Mouse (Mus musculus) naive thymus-derived CD4-positive, alpha-beta T cell, adult 2 months (primary cell): ENCODE data around the gene Pim3.
"Not testable (repeated sequence)": the region's sequence is repeated elsewhere in the genome, so short reads cannot be mapped to it uniquely, and the experiment has no call there.

Experiments
- DNase-seq: peaks from one replicate; pipeline ENCODE4 v3.0.0-alpha.2; 2011; ENCODE audit warnings: low read depth

Pim3 gene

DNA sequence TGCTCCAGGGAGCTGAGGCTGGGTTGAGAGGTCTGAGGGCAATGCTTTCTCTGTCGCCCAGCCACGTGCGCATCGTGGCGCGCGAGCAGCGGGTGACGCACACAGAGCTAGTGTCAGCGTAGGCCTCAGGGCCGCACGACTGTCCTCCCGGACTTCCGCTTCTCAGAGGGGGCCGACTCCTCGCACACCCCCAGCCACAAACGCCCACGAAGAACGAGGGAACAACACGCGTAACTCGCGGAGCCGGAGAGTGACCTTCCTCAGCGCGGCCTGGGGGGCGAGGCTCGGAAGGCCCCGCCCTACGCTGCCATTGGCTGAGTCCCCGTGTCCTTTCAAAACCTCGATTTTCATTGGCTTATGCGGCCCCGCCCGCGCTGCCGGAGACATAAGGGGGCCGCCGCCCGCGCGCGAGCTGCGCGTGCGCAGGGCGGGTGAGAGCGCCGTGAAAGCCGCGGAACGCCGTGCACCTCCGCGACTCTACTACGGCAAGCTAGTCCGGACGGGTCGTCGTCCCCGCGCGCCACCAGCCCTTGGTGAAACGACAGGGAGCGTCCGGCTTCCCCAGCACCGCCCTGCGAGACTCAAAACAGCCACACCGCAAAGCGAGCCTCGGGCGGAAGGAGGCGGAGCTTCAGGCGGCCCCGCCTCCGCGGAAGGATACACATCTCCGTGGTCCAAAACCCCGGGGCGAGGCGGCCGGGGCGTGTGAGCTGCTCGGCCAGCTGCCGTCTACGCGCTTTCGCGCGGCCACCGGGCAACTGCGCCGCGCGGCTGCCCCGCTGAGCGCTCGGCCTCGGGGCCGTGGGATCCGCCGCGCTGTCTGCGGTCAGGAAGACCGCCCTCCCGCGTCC, at the start of gene Pim3:
Gene Pim3 (plus strand): TSS at position 415 of the 851 bp plus-strand sequence.
- DNase-seq, result peak; percentile 98

DNA sequence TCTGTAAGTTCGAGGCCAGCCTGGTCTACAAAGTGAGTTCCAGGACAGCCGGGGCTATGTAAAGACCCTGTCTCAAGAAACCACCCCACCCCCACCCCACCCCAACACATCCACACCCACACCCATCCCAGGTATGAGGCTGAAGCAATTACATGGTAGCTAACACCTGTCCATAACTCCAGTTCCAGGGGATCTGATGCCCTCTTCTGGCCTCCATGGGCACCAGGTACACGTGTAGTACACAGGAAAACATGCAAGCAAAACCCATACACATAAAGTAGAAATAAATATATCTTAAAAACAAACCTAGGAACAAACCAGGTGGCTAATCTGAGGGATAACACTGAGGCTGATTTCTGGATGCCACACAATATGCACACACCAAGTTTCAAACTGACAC, 48.7 kb upstream of the Pim3 start:
- no peak for DNase-seq

DNA sequence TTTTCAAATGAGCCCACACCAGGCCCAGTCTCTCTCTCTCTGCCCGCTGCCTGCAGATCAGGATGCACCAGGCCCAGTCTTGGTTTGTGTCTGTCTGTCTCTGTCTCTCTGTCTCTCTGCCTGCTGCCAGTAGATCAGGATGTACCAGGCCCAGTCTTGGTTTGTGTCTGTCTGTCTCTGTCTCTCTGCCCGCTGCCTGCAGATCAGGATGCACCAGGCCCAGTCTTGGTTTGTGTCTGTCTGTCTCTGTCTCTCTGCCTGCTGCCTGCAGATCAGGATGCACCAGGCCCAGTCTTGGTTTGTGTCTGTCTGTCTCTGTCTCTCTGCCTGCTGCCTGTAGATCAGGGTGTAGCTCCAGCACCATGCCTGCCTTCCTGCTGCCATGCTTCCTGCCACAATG, 48.1 kb upstream of the Pim3 start:
- not testable (repeated sequence) for DNase-seq

DNA sequence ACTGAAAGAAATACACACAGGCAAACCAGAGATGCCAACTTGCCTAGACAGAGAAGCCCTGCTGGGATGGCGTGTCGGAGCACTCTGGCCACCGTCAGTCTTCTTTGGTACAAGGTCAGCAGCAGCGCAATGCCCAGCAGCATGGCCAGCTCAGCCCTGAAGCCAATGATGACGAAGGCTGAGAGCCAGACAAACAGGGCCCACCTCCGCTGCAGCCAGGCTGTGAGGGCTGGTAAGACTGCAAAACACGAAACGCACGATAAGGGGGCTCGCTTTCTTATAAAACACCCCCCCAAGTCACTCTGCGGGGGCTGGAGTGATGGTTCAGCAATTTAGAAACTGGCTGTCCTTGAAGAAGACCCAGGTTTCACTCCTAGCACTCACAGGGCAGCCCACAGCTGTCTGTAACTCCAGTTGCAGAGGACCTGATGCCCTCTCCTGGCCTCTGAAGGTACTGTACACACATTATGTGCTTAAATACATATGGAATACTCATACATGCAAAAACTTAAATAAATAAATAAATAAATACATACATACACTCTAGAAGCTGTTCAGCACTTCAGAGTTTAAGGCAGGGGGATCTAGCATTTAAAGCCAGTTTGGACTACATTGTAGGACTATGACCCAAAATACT, 47.5 kb upstream of the Pim3 start:
- DNase-seq, result no peak

DNA sequence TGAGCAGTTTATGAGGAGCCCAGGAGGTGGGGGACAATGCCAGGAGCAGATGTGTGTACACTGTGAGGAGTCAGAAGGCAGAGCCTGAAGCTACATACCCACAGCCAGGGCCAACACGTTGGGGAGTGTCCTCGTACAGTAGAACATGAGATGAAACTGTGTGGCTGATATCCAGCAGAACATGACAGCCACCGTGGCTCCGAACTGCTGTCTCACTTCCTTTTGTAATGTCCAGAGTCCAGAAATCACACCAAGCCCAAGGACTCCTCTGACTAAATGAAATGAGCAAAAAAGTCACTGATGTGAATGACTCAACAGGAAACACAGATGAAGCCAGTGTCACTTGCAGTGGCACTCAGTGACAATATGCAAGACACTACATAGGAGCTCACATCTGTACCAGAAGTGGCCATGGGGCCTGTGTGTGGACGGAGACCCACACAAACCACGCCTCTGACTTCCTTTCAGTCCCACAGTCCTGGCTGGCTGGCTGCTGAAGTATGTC, 46.7 kb upstream of the Pim3 start:
- no peak for DNase-seq

DNA sequence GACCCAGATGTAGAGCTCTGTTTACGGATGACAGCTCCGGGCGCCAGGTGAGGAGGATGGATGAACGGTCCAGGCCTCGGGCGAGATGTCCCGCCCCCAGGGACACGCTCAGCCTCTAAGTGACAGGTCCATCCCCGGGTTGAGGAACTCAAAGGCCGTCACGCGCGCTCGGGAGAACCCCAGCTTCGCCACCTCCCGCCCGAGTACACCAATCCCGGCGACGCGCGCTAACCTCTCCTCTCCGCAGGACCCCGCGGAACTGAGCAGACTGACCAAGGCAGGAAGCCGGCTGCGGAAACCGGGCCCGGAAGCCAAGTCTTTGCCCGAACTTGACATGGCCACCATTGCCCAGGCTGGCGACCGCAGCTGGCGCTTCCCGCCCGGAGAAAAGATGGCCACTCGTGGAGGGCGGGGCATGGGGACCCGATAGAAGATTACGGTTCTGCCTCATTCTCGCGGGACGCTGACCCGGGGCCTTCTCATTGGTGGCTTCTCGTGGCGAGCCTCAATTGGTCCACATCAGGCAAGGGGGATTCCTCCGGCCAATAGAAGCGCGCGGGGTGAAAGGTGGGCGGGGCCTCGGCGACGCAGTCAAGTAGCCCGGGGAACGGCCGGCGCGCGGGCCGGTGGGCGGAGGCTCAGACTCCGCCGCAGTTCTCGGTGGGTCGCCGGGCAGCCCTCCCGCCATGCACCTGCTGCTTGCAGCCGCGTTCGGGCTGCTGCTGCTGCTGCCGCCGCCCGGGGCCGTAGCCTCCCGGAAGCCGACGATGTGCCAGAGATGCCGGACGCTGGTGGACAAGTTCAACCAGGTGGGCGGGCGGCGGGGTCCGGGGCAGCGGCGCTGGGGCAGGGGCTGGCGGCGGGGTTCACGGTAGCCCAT, 42.7 kb upstream of the Pim3 start, which contains the start of the genes Alg12 and Creld2:
Gene Alg12 (minus strand): TSS at position 293 of the 880 bp plus-strand sequence.
Gene Creld2 (plus strand): TSS at position 621 of the 880 bp plus-strand sequence.
- DNase-seq, result peak; percentile 99

DNA sequence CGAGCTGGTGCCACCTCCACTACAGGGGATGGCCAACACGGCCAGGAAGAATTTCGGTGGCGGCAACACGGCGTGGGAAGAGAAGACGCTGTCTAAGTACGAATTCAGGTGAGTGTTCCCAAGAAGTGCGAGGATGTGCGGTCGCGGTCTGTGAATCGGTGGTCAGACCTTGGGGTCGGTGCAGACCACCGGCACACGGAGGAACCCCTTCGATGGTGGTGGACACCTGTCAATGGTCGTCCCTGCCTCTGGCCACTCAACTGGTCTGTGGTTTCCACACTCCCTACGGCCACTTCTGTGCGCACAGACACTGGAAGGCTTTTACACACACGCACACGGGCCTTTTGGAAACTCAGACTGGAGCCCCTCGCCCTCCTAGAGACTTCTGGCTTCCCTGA, 42.1 kb upstream of the Pim3 start:
- no peak for DNase-seq

DNA sequence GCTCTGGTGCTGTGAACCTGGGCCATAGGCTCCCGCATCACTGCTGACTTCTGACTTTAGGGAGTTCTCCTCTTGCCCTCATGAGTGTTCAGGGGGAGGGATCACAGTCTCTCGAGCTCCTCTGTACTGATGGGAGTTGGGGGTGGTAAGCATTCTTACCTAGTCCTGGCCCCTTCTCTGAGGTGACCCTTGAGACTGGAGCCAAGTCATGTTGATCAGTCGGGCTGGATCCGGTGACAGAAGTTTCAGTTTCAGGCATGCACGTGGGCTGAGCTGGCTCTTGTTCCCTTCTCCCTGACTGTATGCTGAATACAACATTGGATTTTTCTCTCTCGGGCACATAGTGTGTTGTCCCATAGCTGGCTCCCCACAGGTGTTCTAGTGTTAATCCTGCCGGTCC, 40.6 kb upstream of the Pim3 start:
- no peak for DNase-seq

DNA sequence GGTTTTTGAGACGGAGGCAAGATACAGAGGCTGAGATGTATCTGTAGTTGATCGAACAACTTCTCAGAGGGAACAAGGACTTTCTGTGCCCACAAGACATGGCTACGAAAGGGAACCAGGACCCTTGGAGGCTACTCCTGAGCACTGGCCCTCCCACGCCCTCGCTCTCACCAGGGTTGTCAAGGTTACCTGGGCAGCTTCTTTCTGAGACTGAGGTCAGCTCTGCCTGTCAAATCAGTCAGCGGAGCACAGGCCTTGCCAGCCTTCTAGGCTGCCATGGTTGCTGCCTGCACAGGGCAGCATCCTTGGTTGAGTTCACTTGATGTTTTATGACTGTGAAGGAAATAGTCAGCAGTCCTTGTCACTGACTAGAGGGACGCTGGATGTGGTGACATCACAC, 39.5 kb upstream of the Pim3 start:
- DNase-seq, result no peak

DNA sequence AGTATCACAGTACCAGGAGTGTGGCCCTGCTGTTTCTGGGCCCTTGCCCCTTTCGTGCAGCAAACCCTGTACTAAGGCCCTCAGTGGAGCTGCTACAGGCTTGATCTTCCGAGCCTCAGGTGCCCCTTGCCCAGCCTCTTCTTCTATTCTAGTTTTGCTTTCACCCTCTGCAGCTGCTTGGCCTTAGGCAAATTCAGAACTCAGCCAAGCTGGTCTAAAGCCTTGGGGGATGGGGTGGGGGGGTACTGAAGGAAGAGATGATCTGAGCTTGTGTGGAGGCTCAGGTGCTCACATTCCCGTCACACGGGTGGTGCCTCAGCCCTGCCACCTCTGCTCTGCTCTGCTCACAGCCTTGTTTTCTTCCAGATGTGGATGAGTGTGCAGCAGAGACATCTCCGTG, 38.6 kb upstream of the Pim3 start:
- no peak for DNase-seq

DNA sequence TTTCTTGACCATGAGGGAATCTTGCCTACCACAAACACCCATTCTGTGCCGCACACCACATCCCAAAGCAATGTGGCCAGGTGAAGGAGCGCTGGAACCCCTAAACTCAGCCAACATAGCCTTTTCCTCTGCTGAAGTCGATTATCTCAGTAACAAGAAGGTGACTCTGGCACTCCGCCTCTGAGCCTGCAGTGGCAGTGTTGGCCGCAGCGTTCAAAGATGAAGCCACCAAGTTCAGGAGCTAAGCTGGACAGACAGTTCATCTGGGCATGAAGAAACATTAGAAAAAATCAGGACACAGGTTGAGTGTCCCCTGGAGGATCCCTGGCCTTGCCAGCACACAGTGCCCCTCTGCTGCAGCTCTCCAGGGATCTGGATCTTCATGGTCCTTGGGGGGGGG, 34.5 kb upstream of the Pim3 start:
- no peak for DNase-seq

DNA sequence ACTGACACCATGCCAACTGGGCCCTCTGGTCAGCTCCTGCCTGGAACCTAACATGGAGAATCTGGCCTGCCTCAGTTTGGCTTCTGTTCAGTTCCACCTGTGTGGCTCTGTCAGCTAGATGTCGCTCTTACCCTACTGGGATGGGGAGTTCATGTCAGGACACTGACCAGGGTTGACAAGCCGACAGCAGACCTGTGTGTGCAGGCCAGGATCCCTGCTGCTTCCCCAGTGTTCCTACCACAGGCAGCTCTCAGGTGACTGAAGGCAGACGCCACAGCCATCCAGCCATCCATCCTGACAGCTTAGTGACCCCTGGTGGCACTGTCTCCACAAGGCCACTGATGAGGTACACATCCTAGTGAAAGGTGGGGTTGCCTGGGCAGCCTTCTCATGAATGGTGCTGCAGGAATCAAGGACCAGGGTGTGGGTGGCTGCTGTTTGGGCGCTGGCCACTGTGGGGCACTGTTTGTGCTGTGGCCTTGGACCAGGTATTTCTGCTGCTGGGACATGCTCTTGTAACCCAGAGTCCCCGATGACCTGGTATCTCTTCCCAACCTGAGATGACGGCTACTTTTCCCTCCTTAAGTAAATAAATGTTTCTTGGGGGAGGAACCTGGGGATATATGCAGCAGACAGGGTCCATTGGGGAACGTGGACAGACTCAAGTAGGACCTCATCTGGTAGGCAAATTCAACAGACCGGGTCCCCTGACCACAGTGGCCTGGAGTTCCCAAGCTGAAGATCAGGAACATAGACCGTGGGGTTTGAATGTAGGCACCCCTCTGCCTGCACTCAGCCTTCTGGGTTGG, 33.8 kb upstream of the Pim3 start:
- DNase-seq, result peak; percentile 67

DNA sequence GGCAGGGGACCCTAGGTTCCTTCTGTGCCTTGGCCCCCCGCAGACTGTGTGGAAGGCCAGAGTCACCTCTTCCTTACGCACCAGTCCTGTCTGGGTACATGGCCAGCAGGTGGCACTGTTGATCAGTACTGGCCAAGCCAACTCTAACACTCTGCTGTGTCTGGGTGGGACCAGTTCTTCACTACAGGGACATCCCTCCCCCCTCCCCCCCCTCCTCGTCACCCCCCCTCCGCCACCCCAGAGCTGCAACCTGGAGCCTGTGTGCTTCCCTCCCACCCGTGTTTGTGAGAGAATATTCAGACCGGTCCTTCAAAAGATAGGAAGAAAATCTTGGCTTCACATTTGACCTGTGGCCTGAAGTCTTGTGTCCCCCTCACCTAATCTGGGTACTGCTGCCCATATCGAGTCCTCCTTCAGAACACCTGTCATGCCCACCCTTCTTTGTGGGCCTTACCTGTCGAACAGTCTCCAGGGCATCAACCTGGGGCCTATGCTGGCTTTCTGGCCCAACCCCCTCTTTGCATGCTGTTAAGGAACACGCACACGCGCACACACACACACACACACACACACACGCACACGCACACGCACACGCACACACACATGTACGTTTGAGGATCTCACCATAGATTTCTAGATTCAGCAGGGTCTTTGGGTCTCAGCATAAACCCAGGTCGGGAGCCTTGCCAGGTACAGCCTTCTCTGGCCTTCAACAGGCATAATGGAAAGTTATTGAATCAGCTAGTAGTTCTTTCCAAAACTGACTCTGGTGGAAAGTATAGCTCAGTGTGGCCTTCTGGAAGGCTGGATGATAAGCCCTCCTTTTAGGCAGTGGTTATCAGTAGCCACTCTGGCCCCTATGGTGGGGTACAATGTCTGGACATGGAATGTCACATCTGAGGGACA, 32.9 kb upstream of the Pim3 start:
- DNase-seq, result peak; percentile 92

DNA sequence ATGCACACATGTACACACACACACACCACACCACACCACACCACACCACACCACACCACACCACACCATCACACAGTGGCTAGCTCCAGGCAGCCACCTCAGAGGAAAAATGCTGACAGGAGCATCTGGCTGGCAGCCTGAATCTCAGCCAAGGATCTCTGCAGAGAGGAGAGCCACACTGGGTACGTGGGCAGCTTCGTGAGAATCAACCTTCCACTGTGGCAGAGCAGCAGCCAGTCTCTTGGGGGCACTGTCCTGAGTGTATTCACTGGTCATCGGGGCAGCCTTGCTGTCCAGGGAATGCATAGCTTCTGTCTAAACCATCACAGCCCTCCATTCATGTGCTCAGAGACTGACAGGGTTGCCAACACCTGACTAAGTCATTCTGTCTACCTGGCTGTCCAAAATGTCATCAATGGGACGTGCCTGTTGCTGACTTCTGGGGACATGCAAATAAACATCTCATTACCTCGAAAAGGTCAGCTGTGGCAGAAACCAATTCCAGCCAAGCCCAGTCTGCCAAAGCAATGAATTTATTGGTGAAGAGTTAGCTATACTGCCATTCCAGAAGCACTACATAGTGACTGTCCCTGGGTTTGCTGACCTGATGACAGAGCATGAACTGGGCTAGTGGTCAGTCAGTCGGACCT, 32.1 kb upstream of the Pim3 start:
- no peak for DNase-seq

DNA sequence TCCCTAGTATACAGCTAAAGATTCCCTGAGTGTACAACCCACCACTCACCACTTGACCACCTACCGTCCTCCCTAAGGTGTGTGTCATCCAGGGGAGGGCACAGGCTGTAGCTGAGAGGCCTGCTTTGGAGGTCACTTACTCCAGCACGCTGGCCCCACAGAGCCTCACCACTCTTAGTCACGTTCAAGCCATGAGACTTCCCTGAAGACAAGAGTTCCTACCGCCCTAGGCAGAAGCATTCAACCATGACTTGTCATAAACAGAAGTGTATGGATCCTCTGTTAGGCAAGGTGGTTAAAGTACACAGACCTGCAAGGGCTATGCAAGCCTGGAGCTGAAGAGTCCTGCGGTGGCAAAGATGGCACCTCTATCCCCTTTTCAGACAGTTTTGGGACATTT, 31.3 kb upstream of the Pim3 start:
- DNase-seq, result no peak

DNA sequence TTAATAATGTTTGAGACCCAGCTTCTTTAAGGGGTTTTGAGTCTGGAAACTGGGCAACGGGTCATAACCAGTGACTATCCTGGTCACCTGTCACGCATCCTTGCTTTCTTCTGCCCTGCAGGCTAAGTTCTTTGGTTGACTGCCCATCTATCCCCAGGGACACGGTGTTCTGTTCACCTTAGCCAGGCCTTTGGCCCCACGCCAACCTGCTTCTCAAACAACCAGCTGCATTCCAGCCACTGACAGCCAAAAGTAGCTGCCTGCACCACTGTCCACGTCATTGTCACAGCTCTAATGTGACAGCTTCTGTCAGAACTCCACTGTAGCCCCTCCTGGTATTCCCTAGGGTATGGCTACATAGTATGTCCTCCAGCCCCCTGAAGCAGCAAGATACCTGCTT, 30.5 kb upstream of the Pim3 start:
- no peak for DNase-seq

DNA sequence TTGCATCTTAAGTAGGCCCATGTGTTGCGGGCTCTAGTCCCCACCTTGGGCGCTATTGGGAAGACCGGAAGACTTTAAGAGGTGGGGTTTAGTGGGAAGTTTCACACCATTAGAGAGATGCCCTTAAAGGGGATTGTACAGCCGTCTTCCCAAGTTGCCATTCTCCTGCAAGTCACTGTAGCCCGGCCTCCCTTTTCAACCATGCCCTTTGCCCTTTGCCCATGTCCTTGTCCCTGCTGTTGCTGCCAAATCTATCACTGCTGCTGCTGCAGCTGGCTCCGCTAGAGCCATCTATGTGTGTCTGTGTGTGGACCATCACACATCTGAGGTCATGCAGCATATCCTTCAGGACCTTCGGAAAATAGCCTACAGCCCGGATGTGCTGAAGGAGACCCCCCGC, 29.4 kb upstream of the Pim3 start:
- no peak for DNase-seq

DNA sequence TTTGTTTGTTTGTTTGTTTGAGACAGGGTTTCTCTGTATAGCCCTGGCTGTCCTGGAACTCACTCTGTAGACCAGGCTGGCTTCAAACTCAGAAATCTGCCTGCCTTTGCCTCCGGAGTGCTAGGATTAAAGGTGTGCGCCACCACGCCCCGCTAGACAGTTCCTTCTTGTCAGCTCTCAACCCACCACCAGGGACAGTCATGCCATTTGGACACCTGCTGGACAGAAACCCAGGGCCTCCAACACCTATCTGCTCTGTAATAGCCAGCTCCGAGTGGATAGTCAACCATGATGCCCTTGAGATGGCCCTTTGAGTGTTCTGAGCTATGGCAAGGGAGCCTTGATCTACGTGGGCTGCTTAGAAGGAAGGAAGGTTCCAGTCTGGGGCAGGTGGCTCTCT, 26.0 kb upstream of the Pim3 start:
- DNase-seq, result no peak

DNA sequence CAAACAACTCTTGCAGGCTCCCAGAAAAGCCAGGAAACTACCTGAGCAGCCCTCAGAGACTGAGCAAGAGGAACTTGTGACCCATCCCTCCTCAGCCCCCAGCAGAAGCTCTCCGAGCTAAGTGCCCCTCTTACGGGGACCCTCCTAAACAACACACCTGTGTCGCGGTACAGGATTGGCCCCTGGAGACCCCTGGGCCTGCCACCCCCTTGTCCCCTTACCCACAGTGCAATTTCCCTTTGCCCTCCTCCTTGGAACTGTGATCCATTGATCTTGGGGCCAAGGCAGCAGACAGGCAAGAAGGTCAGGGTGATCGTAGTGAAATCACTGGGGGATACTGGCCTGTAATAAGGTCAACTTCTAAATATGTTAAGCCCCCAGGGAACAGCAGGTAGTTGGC, 25.4 kb upstream of the Pim3 start:
- DNase-seq, result no peak
